Mouse (Mus musculus): Measurements from ENCODE around the gene Sycn. TPM values are rescaled to one million over a fixed set of nuclear protein-coding genes. Genes with fewer than 3 reads are reported as not detected.
"Not testable (repeated sequence)": the region's sequence is repeated elsewhere in the genome, so short reads cannot be mapped to it uniquely, and the experiment has no call there.

Gene Sycn
- not detected for total RNA-seq (2021)
- long read RNA-seq, experiment 1: 0 reads
- long read RNA-seq, experiment 2, transcript Sycn-201 (2 exons, 556 nt): major isoform, 85 of 92 reads
- long read RNA-seq, experiment 2, partial matches to known transcripts: 7 of 92 reads
- long read RNA-seq, experiment 2, other reads (novel, unspliced or antisense): 0 of 92 reads

DNA sequence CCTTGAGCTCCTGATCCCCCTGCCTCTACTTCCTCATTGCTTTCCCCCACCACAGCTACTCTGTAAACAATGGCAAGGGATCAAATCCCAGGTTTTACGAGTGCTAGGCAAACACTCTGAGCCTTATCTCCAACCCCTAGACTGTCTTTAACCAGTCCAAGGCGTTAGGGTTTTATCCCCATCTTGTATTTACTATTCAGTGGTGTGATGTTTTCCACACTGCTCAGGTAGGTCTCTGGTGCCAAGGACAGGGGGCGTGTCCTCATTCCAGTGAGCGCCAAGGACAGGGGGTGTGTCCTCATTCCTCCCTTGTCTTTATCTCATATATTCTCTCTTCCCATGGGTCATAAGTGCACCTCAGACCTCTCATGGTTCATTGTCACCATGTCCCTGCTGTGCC, at the start of gene Sycn:
Sycn (plus strand) TSS at position 360 of the 400 bp plus-strand sequence.
- DNase-seq: no peak

DNA sequence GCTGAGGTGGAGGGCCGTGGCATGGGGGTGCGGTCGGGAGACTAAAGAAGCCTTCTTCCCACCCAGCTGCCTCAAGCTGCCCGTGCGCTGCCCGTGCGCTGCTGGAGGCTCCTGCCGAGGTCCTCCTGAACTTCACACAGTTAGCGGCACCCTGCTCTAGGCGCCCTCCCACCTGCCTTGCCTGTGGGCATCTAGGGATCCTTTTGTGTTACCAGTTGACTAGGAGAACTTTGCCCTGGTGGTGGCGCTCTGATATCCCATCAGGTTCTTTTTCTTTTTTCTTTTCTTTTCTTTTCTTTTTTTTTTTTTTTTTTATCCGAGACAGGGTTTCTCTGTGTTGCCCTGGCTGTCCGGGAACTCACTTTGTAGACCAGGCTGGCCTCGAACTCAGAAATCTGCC, 49.8 kb upstream of the Sycn start:
- no peak for DNase-seq

DNA sequence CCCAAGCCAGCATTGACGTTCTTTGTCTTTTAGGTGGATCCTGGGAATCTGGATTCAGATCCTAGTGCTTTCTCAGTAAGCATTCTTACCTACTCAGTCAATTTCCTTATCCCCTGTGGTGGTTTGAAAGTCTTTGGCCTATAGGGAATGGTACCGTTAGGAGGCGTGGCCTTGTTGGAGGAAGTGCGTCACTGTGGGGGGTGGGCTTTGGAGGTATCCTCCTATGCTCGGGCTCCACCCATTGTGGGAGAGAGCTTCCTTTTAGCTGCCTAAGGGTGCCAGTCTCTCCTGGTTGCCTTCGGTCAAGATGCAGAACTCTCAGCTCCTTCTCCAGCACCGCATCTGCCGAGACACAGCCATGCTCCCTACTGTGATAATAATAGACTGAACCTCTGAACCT, 48.4 kb upstream of the Sycn start:
- DNase-seq: no peak

DNA sequence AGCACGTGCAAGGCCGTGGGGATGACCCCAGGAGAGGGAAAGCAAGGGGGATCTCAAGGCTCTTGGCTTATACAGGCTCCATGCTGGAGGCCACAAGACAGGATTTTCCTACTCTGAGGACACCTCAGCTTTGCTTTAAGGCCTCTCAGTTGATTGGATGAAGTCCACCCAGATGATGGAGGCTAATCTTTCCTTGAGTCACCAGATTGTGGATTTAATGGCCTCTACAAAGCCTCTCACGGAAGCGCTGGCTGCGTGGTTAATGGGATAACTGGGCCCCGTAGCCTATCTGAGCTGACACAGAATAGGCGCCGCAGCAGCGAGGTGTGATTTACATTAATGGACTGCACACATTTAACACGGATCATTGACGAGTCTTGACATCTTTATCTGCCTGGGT, 45.3 kb upstream of the Sycn start:
- no peak for DNase-seq

DNA sequence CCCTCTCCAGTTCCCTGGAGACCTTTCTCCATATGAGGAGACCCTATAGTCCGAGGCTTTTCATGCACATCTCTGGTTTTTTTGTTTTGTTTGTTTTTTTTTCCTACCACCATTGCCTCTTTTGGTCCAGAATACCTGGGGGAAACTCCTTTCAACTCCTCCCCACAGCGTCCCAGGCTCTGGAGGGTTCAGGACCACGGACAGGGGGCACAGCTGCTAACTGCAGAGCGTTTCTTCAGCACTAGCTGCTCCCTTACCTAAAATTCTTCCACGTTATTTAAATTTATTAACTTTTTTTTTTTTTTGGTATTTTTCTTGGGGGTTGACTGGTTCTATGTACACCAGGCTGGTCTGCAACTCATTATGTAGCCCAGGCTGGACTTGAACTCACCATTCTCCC, 35.1 kb upstream of the Sycn start:
- DNase-seq: peak; percentile 52 to 76

DNA sequence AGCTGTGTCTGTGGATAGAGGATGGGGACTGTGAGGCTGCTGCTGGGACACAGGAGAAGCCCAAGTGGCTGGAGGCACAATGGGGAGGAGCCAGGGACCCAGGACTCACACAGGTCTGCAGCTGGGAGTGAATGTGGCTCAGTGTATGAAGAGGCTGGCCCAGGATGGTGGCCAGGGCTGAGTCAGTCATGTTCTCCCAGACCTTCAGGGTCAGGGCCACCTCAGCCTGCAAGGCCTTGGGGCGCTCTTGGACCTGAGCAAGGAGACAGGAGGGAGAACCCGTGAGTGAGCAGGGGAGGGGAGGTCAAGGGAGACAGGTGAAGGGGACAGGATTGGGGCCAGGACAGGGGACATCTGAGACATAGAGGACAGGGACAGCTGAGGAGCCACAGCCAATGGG, 31.6 kb upstream of the Sycn start:
- DNase-seq: peak; percentile 40 to 43

DNA sequence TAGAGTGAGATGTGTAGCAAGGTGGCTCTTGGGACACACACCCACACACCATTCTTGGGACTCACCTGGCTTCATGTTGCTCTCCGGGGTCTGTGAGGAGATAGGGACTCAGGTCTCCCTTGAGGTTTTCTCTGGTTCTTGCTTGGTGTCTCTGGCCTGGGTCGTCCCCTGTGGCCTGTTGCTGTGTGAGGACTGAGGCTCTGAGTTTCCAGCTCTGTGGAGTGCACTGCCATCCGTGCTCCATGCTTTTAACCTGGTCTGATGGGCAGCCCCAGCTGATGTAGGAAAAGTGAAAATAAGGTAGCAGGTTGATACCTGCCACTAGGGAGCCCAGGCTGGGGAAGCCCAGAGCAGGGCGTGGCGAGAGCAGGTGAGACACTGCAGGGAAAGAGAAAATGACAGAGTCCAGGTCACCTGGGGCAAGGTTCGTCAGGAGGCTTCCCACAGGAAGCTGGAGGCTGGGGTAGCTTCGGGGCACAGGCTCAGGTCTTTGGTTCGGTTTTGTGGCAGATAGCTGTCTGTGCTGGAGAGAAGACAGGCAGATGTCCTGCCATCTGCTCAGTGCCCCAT, 30.2 kb upstream of the Sycn start, which contains the start of gene Ifnl2:
Ifnl2 (minus strand) TSS at position 51 of the 570 bp plus-strand sequence.
- DNase-seq: not testable (repeated sequence)

DNA sequence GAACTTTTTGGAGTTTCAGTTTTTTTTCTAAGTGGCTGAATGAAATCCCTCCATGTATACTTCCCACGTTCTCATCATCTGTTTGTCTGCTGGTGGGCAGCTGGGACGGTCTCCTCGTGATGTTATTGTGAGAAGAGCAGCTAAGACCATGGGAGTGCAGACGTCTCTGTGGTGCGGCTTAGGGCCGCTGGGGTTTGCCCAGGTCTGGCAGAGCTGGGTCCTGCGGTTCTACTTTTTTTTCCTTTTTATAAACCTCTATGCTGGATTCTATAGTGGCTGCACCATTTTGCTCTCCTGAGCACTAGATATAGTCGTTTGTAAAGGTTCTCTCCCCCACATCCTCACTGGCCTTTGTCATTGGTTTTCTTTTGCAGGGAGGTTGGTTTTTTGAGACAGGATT, 29.2 kb upstream of the Sycn start:
- no peak for DNase-seq

DNA sequence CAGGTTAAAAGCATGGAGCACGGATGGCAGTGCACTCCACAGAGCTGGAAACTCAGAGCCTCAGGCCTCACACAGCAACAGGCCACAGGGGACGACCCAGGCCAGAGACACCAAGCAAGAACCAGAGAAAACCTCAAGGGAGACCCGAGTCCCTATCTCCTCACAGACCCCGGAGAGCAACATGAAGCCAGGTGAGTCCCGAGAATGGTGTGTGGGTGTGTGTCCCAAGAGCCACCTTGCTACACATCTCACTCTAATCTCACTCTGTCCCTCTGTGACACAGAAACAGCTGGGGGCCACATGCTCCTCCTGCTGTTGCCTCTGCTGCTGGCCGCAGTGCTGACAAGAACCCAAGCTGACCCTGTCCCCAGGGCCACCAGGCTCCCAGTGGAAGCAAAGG, 18.1 kb upstream of the Sycn start, which contains the start of gene Ifnl3:
Ifnl3 (plus strand) TSS at position 301 of the 400 bp plus-strand sequence.
- DNase-seq: not testable (repeated sequence)

DNA sequence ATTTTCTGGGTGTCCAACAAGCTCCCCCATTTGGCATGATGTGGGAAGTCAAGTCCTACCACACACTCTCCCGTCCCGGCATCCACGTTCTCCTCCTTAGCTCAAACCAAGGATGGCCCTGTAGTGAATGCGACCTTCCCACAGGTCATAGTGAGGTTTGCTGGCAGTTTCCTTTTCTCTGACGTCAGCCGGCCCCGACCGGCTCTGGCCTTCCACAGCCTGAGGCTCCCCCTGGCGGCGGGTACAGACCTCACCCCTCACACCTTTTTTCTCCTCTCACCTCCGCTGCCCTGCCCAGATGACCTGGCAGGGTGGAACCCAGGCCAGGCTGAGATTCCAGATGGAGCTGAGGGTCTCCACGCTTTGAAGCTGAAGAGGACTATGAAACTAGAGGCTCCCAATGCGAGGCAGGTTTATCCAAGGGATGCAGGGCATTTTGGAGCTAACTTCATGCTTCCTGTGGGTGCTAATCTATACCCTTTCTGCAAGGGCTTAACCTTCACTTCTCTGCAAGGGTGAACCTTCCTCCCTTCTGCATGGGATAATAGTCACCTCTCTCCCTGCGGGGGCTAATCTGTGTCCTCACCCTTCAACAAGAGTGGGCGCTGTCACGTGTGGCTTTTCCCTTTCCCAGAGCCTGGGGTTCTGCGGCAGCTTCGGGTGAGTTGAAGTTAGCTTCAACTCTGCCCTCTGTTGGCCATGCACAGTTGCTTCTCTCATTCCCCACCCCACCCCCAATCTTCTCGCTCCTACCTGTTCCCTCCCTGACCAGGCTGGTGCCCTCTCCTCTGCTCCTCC, 12.6 kb upstream of the Sycn start:
- DNase-seq: peak; percentile 87 to 95

DNA sequence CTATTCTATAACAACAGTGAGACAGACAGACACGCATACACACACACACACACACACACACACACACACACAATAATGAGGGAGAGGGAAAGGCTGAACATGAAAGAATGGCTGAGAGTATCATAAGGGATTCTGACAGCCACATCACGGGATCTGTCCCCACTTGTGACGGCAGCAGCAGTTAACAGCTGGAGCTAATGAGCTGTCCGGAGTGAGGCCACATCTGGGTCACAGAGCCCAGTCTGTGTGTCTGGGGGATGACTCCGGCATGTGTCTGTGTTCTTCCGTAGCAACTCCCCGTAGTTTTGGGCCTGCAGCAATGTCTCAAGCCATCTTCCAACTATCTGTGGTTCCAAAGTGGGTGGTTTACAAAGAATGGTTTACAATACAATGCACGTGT, 8.7 kb upstream of the Sycn start:
- no peak for DNase-seq

DNA sequence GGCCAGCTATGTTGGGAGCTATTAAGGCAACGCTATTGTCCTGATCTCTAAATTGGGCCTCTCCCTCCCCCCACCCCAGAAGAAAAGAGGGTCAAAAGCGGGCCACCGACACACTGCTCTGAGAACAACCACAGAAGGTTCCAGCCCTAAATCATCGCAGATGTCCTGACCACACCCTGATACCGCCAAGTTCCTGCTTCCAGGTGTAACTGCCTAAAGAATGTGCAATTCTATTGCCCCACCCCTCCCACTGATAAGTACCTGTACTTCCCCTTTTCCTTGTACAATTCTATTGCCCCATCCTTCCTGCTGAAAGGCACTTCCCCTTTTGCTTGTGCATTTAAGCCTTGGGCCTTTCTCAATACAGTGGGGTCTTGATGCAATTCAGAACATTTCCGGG, 1.8 kb upstream of the Sycn start:
- not testable (repeated sequence) for DNase-seq

DNA sequence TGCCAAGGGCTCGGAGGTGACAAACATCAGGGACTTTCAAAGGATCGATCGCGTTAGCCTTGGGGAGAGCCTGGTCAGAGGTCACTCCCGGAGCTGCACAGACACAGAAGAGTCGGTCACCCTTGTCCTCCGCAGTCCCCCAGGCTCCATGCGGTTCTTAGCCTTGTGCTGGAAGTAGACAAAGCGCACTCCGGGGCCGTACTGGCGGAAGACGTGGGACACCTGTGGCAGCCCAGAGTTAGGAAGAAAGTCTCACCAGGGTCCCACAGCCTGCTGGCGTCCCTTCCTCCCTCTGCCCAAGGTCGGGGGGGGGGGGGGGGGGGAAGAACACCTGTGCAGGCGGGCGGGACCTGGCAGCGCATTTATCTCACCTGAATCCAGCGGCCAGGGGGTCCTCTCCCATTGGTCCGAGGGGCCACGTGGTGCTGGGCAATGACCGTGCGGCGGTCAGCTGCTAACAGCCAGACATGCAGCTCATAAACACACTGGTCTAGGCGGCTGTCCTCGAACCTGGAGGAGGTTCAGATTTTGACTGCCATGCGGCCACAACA, 3.4 kb downstream of the Sycn start:
- no peak for DNase-seq

DNA sequence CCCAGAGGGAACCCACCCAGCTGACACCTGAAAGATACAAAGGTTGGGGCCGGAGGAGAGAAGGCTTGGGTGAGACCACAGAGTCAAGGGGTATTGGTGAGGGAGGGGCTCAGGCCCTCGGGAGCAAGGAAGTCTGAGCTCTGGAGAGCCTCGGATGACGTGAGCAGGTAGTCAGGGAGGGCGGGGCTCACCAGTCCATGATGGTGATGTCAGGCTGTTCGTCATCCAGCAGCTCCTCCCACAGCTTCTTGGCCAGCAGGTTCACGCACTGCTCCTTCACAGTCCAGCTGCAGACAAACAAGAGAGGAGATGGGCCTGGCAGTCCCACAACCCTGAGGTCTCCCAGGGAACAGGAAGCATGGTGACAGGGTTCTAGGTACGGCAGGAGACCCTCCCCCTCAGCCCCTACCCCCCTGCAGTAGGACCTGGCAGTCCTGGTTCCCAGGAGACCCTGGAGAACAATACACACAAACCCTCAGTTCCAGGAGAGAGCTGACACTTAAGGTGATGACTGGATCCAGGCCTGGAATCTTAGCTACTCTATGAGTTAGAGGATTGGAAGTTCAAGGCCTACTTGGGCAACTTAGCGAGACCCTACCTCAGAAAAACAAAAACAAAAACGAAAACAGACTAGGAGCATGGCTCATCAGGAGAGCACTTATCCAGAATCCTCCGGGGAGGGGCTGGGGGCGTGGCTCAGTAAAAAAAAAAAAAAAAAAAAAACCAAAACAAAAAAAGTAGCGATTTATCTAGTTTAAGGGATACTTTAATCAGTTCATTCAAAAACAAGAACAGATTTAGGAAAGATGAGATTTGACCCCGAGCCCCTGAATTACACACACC, 4.6 kb downstream of the Sycn start:
- no peak for DNase-seq

DNA sequence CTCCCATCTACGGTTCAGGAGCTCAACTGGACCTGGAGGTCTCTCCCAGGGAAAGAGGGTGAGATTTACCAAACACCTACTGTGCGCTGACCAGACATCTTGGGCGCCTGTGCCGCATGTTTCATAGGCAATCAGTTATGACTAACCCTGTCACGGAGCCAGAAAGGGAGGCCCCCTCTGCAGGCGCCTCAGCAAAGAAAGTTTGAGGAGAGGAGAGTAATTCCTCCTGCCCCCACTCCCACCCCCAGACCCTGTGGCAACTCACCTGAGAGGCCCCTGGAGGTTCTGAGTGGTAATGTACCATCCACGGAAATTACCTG, 5.2 kb downstream of the Sycn start:
- peak in 1 of 2 experiments; percentile 39 for DNase-seq

DNA sequence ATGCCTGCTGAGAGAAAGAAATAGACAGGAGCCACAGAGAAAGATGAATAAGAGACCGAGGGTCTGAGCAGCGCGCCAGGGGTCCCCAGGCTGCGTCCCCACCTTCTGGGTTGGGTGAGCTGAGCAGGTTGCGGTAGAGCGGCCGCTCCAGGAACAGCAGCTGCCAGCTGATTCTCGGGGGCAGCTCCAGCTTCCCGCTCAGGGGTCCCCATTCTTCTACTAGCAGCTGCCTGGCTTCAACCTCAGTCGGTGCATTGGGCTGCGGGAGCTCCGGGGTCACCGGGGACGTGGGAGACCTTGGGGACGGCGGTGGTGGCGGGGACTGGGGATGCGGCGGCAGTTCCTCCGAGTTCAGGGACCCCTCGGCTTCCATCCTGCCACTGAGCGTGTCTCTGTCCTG, 6.0 kb downstream of the Sycn start:
- DNase-seq: no peak

DNA sequence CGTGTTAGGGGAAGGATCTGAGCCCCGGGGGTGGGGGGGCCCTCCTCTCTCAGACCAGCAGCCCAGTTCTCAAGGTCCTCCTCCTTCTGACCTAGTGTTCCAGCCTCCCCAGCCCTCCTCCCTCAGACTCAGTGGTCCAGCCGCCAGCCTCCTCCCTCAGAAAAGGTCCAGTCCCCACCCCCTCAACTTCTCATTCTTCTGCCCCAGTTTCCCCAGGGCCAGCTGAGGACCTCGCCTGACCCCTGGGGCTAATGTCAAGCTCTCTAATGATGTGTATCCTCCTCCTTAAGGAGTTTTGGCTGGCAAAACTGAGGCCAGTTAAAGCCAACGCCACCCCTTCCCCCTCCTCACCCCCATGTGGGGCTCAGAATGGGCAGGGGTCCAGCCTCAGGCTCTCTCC, 6.5 kb downstream of the Sycn start, which contains the start of gene Nccrp1:
Nccrp1 (minus strand) TSS at position 101 of the 400 bp plus-strand sequence.
- no peak for DNase-seq

DNA sequence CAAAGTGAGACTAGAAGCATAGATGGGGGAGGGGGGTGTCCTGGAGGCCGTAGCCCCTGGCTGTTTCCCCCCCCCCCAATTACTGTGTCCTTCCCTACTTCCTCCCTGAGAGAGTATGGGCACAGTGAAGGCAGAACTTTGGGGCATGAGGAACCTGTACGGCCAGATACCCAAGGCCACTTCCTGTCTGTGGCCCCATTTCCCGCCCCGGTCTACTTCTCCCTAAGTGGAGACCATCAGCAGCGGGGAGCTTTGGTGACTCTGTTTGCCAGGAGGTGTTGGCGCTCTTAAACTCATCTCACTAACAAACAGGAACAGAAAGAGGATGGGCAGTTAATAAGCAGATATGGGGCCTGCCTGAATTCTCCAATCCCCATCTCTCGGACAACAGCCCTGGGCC, 6.9 kb downstream of the Sycn start:
- DNase-seq: no peak

DNA sequence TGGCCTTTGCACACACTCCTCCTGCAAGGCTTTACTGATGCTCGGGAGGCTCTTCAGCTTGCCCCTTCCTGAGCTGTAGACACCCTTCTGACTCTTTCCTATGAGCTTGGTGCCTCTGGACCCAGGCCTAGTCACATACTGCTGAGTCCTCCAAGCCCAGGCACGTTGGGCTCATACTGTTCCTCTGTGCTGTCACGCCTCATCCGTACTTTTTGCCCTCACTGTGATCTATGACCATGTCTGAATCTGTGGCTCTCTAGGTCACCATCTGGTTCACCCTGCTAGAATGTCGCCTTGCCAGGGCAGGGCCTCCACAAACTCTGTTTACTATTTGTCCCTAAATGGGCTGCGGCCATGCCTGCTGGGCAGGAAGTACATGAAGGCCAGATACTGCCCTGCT, 12.4 kb downstream of the Sycn start:
- DNase-seq: no peak

DNA sequence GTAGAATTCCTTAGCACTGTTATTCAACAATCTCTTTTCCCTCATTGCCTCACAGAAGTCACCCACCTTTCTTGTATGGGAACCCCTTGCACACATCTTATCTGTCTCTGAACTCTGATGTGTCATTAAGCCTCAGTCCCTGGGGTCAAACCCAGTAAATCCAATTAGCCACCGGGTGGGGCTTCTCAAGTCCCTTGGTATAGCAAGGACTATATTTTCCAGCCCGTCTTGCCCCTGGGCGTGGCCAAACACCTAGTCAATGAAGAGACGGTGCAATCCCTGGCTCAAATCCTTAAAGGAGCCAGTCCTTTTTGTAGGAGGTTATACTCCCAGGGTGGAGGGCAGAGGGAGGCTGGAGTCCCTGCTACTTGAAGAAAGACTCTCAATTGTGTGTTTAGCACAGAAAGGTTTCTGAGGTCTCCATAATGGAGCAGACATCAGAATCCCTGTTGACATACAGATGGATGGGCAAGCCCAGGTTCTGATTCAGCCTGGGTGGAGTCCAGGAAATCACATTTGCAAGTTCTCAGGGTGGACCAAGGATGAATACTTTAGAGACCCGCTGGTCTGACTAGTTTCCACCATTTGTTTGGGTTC, 15.4 kb downstream of the Sycn start:
- no peak for DNase-seq

DNA sequence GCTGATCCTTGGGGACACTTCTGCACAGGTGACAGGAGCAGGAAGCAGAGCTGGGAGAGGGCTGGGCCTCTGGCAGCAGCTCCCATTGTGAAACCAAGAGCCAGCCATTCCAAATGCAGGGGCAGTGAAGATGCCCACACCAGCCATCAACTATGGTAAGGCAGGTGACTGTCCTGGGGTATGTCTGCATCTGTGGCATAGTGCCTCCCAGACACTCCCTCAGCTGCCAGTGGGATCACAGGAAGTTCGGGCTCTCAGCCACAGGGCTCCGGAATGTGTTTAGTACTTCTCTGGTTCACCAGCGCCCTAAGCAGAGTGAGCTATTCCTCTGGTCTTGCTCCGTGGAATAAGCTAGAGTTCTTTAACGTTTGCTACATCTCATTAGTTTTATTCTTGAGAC, 16.4 kb downstream of the Sycn start:
- no peak for DNase-seq

DNA sequence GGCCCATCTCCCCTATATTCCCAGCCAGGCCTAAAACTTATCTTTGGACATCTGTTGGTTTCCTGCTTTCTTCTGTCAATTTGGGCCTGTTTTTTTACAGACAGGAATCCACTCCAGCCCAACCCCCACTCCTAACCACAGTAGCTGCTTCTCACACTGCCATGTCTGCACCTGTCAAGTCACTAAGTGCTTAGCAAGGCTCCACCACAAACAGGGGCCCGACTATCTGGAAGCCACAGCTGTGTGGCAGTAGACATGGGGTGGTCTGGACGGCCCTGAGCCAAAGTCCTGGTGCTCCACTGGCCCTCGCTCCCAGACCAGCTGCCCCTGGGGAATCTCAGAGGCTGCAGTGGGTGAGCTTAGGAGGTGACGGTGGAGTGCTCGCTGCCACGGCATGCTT, 17.0 kb downstream of the Sycn start:
- DNase-seq: no peak
